Mouse (Mus musculus) forebrain, embryonic 14.5 days (tissue): ENCODE measurements around the gene Hyal4. TPM values are rescaled to one million over a fixed set of nuclear protein-coding genes. Genes with fewer than 3 reads are reported as not detected.
A peak's percentile ranks its signal among the peaks of the same experiment; 100 is the strongest.

Experiments used
- ATAC-seq: fragments of 200-750 bp; cut with Nextera tagmentation; 2 replicates; pipeline ENCODE4 v1.8.0; 2017; ENCODE audit warnings: mild to moderate bottlenecking, moderate library complexity
- DNase-seq: peaks from one replicate; pipeline ENCODE4 v3.0.0-alpha.2; 2015; ENCODE audit warnings: low spot score
- H3K27ac ChIP-seq: fragments of 300-500 bp; sonication (generic); 2 replicates; pipeline ENCODE4 v1.5.1; 2014; ENCODE audit warnings: low read depth, mild to moderate bottlenecking, control low read depth, low read length, moderate library complexity
- H3K27me3 ChIP-seq: fragments of 300-500 bp; sonication (generic); replicated peaks from 2 replicates; pipeline ENCODE4 v1.6.1; 2014; ENCODE audit warnings: low read length, control low read depth, mixed read lengths; ENCODE audit not compliant: control insufficient read depth, insufficient read depth
- H3K36me3 ChIP-seq: fragments of 300-500 bp; sonication (generic); 2 replicates; pipeline ENCODE4 v1.6.1; 2014; ENCODE audit warnings: low read length, control low read depth; ENCODE audit not compliant: control insufficient read depth, insufficient read depth
- H3K4me1 ChIP-seq: fragments of 300-500 bp; sonication (generic); 2 replicates; pipeline ENCODE4 v1.6.1; 2014; ENCODE audit warnings: antibody characterized with exemption, low read length, control low read depth; ENCODE audit not compliant: control insufficient read depth, insufficient read depth
- H3K4me2 ChIP-seq: fragments of 300-500 bp; sonication (generic); 2 replicates; pipeline ENCODE4 v1.6.1; 2014; ENCODE audit warnings: mild to moderate bottlenecking, control low read depth, low read length
- H3K4me3 ChIP-seq: fragments of 300-500 bp; sonication (generic); 2 replicates; pipeline ENCODE4 v1.5.1; 2014; ENCODE audit warnings: low read depth, low read length, control low read depth
- H3K9ac ChIP-seq: fragments of 300-500 bp; sonication (generic); 2 replicates; pipeline ENCODE4 v1.6.1; 2014; ENCODE audit warnings: mild to moderate bottlenecking, low read length, control low read depth, moderate library complexity
- H3K9me3 ChIP-seq: fragments of 300-500 bp; sonication (generic); replicated peaks from 2 replicates; pipeline ENCODE4 v1.6.1; 2016; ENCODE audit warnings: low read length, control low read depth, mixed read lengths; ENCODE audit not compliant: control insufficient read depth
- WGBS: fragments of 180-500 bp; shearing (Covaris S2); extraction: QIAGEN DNeasy Blood & Tissue Kit; methylation state at CpG from one replicate; pipeline ENCODE4 v1.1.7; 2014; 5-methylcytosine and 5-hydroxymethylcytosine counted together
- polyA plus RNA-seq: library from polyadenylated mRNA; unstranded; fragments of >200 nt; fragmentation: Nextera tagmentation; extraction: Ambion mirVana; gene quantifications from 2 replicates; pipeline ENCODE4 v1.2.1, GENCODE M21; 2014

Hyal4 gene
- not detected in 2 replicates for polyA plus RNA-seq

GRCm38 (mm10) chr6:24748029-24748428, at the start of gene Hyal4:
Gene Hyal4, plus strand, starts transcription at chr6:24748329.
- Histone ChIP-seq H3K27me3 (no peaks in the 10 kb centered on the region), H3K36me3 (no peaks in the 10 kb centered on the region), H3K4me1 (no peaks in the 10 kb centered on the region), H3K27ac (no peak within 1 kb of the TSS), H3K9ac (no peak within 1 kb of the TSS), H3K4me2 (no peak within 1 kb of the TSS), H3K9me3 (no peaks in the 10 kb centered on the region), H3K4me3 (no peak within 1 kb of the TSS)
- ATAC-seq = no peak
- 89% methylated on average over 4 of the region's 4 CpGs for WGBS
- no peak for DNase-seq

- DNase-seq (no peak), ATAC-seq (no peak)
- Histone ChIP-seq H3K4me1 (no peaks in the 10 kb centered on the region), H3K9ac (no peak overlapping the region), H3K4me3 (no peak overlapping the region), H3K27ac (no peak overlapping the region), H3K9me3 (no peaks in the 10 kb centered on the region), H3K27me3 (no peaks in the 10 kb centered on the region), H3K36me3 (no peaks in the 10 kb centered on the region), H3K4me2 (no peak overlapping the region)
- WGBS = 88% methylated on average over 5 of the region's 5 CpGs
These were observed 41.0 kb upstream of the Hyal4 start for GRCm38 (mm10) chr6:24707090-24707489.

GRCm38 (mm10) chr6:24707499-24707898, 40.6 kb upstream of the Hyal4 start:
- H3K4me1 ChIP-seq = no peaks in the 10 kb centered on the region
- H3K4me2 ChIP-seq = no peak overlapping the region
- no peak overlapping the region for H3K4me3 ChIP-seq
- 81% methylated on average over 2 of the region's 2 CpGs for whole genome bisulfite sequencing
- no peak for ATAC-seq
- DNase-seq = no peak
- H3K9me3 ChIP-seq = no peaks in the 10 kb centered on the region
- no peak overlapping the region for H3K27ac ChIP-seq
- no peak overlapping the region for H3K9ac ChIP-seq
- no peaks in the 10 kb centered on the region for H3K36me3 ChIP-seq
- H3K27me3 ChIP-seq = no peaks in the 10 kb centered on the region

GRCm38 (mm10) chr6:24721317-24722099, 26.6 kb upstream of the Hyal4 start:
- peak; percentile 83 for DNase-seq
- no peaks in the 10 kb centered on the region for H3K4me1 ChIP-seq
- WGBS = 32% methylated on average over 13 of the region's 13 CpGs
- peak; percentile 85 for ATAC-seq
- H3K9me3 ChIP-seq = no peaks in the 10 kb centered on the region
- no peak overlapping the region for H3K27ac ChIP-seq
- no peak overlapping the region for H3K4me3 ChIP-seq
- no peak overlapping the region for H3K4me2 ChIP-seq
- no peak overlapping the region for H3K9ac ChIP-seq
- H3K27me3 ChIP-seq = no peaks in the 10 kb centered on the region
- no peaks in the 10 kb centered on the region for H3K36me3 ChIP-seq

- no peak for DNase-seq
- 93% methylated on average over 1 of the region's 1 CpGs for WGBS
- H3K27me3 ChIP-seq = no peaks in the 10 kb centered on the region
- no peak overlapping the region for H3K4me3 ChIP-seq
- no peaks in the 10 kb centered on the region for H3K9me3 ChIP-seq
- no peak overlapping the region for H3K9ac ChIP-seq
- no peak overlapping the region for H3K4me2 ChIP-seq
- no peaks in the 10 kb centered on the region for H3K36me3 ChIP-seq
- no peak overlapping the region for H3K27ac ChIP-seq
- H3K4me1 ChIP-seq = no peaks in the 10 kb centered on the region
- ATAC-seq = no peak
These were observed 20.0 kb upstream of the Hyal4 start for GRCm38 (mm10) chr6:24728130-24728529.

GRCm38 (mm10) chr6:24732945-24733344, 15.2 kb upstream of the Hyal4 start, which contains the start of gene Hyal6:
Gene Hyal6, plus strand, starts transcription at chr6:24733245.
- WGBS = 87% methylated on average over 3 of the region's 3 CpGs
- Histone ChIP-seq H3K27me3 (no peaks in the 10 kb centered on the region), H3K9me3 (no peaks in the 10 kb centered on the region), H3K36me3 (no peaks in the 10 kb centered on the region), H3K4me3 (no peak within 1 kb of the TSS), H3K4me1 (no peaks in the 10 kb centered on the region), H3K27ac (no peak within 1 kb of the TSS), H3K9ac (no peak within 1 kb of the TSS), H3K4me2 (no peak within 1 kb of the TSS)
- DNase-seq (no peak), ATAC-seq (no peak)

GRCm38 (mm10) chr6:24734565-24734964, 13.6 kb upstream of the Hyal4 start:
- H3K9ac ChIP-seq = no peak overlapping the region
- WGBS = 90% methylated on average over 6 of the region's 6 CpGs
- no peak for ATAC-seq
- no peaks in the 10 kb centered on the region for H3K27me3 ChIP-seq
- DNase-seq = no peak
- H3K9me3 ChIP-seq = no peaks in the 10 kb centered on the region
- H3K36me3 ChIP-seq = no peaks in the 10 kb centered on the region
- no peak overlapping the region for H3K27ac ChIP-seq
- no peak overlapping the region for H3K4me2 ChIP-seq
- H3K4me3 ChIP-seq = no peak overlapping the region
- no peaks in the 10 kb centered on the region for H3K4me1 ChIP-seq

GRCm38 (mm10) chr6:24759281-24759680, 11.2 kb downstream of the Hyal4 start:
- Histone ChIP-seq H3K4me2 (no peak overlapping the region), H3K36me3 (no peaks in the 10 kb centered on the region), H3K4me3 (no peak overlapping the region), H3K27me3 (no peaks in the 10 kb centered on the region), H3K27ac (no peak overlapping the region), H3K9me3 (no peaks in the 10 kb centered on the region), H3K4me1 (no peaks in the 10 kb centered on the region), H3K9ac (no peak overlapping the region)
- no peak for ATAC-seq
- no peak for DNase-seq
- WGBS = 85% methylated on average over 3 of the region's 3 CpGs

GRCm38 (mm10) chr6:24766261-24766660, 18.1 kb downstream of the Hyal4 start:
- no peak overlapping the region for H3K4me2 ChIP-seq
- H3K27ac ChIP-seq = no peak overlapping the region
- no peaks in the 10 kb centered on the region for H3K27me3 ChIP-seq
- ATAC-seq (no peak), DNase-seq (no peak)
- H3K4me3 ChIP-seq = no peak overlapping the region
- no peaks in the 10 kb centered on the region for H3K9me3 ChIP-seq
- no peaks in the 10 kb centered on the region for H3K4me1 ChIP-seq
- H3K36me3 ChIP-seq = no peaks in the 10 kb centered on the region
- WGBS = 94% methylated on average over 2 of the region's 2 CpGs
- no peak overlapping the region for H3K9ac ChIP-seq
